Mouse (Mus musculus): ENCODE results near the gene Asic2. TPM values are rescaled to one million over a fixed set of nuclear protein-coding genes. Genes with fewer than 3 reads are reported as not detected.

The Asic2 gene
- polyA plus RNA-seq, 1 experiment from 2014 or later = 0.47 TPM

DNA sequence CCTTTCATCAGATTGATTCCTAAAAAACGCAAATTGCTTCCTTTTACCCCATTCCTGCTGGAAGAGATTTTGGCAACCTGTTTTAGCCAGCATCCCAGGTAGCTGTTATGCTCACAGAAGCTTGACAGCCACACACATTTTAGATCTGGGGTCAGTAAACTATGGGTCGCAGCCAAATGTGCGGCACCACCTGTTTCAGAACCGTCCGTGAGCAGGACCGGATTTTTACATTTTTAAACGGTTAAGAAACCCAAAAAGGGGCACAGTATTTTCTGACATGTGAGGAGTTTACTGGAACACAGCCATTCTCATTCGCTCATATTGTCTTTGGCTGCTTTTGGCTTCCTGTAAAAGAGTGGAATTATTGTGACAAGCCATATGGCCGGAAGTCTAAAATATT lies 744.9 kb downstream of the Asic2 start:
- no peaks in the 10 kb centered on the region for H3K27me3 ChIP-seq (ENCODE audit: control insufficient read depth, insufficient read depth, low read length)
- 83% methylated on average over 9 of the region's 9 CpGs for whole genome bisulfite sequencing
- no peak overlapping the region for H3K9ac ChIP-seq (ENCODE audit: low read length)
- TF ChIP-seq CTCF (IDR thresholded peaks at IDR 0.05; ENCODE audit: low read depth) = no peak
- no peak for TF ChIP-seq EP300 (optimal IDR thresholded peaks at IDR 0.05)
- no peak overlapping the region for H3K27ac ChIP-seq (replicated peaks)
- H3K4me2 ChIP-seq (replicated peaks; ENCODE audit: low read depth) = no peak overlapping the region
- H3K4me1 ChIP-seq (replicated peaks; ENCODE audit: control insufficient read depth, insufficient read depth) = no peaks in the 10 kb centered on the region
- H3K4me3 ChIP-seq (ENCODE audit: low read depth, low read length) = no peak overlapping the region
- H3K36me3 ChIP-seq (ENCODE audit: control insufficient read depth, insufficient read depth, low read length) = no peaks in the 10 kb centered on the region
- DNase-seq (ENCODE audit: low spot score) = no peak
- ATAC-seq (ENCODE audit: low FRiP score, low TSS enrichment) = no peak
- no peaks in the 10 kb centered on the region for H3K9me3 ChIP-seq (ENCODE audit: control insufficient read depth, low read length)

GRCm38 (mm10) chr11:81220786-81221185 lies 747.5 kb downstream of the Asic2 start:
- no peak overlapping the region for H3K9ac ChIP-seq (ENCODE audit: low read length)
- no peak overlapping the region for H3K4me2 ChIP-seq (replicated peaks; ENCODE audit: low read depth)
- no peak for DNase-seq (ENCODE audit: low spot score)
- no peaks in the 10 kb centered on the region for H3K4me1 ChIP-seq (replicated peaks; ENCODE audit: control insufficient read depth, insufficient read depth)
- no peak for ATAC-seq (ENCODE audit: low FRiP score, low TSS enrichment)
- WGBS = 79% methylated on average over 4 of the region's 4 CpGs
- H3K36me3 ChIP-seq (ENCODE audit: control insufficient read depth, insufficient read depth, low read length) = no peaks in the 10 kb centered on the region
- TF ChIP-seq CTCF (IDR thresholded peaks at IDR 0.05; ENCODE audit: low read depth) = no peak
- no peak for TF ChIP-seq EP300 (optimal IDR thresholded peaks at IDR 0.05)
- H3K27me3 ChIP-seq (ENCODE audit: control insufficient read depth, insufficient read depth, low read length) = no peaks in the 10 kb centered on the region
- no peaks in the 10 kb centered on the region for H3K9me3 ChIP-seq (ENCODE audit: control insufficient read depth, low read length)
- H3K27ac ChIP-seq (replicated peaks) = no peak overlapping the region
- H3K4me3 ChIP-seq (ENCODE audit: low read depth, low read length) = no peak overlapping the region

GRCm38 (mm10) chr11:81205471-81205870 lies 762.8 kb downstream of the Asic2 start:
- Histone ChIP-seq H3K4me3 (ENCODE audit: low read depth, low read length) (no peak overlapping the region), H3K36me3 (ENCODE audit: control insufficient read depth, insufficient read depth, low read length) (no peaks in the 10 kb centered on the region), H3K27me3 (ENCODE audit: control insufficient read depth, insufficient read depth, low read length) (no peaks in the 10 kb centered on the region), H3K4me2 (replicated peaks; ENCODE audit: low read depth) (no peak overlapping the region), H3K4me1 (replicated peaks; ENCODE audit: control insufficient read depth, insufficient read depth) (no peaks in the 10 kb centered on the region), H3K27ac (replicated peaks) (no peak overlapping the region), H3K9me3 (ENCODE audit: control insufficient read depth, low read length) (no peaks in the 10 kb centered on the region), H3K9ac (ENCODE audit: low read length) (no peak overlapping the region)
- no peak for TF ChIP-seq EP300 (optimal IDR thresholded peaks at IDR 0.05)
- TF ChIP-seq CTCF (IDR thresholded peaks at IDR 0.05; ENCODE audit: low read depth) = no peak
- no peak for ATAC-seq (ENCODE audit: low FRiP score, low TSS enrichment)
- 69% methylated on average over 4 of the region's 4 CpGs for WGBS
- DNase-seq (ENCODE audit: low spot score) = no peak

- ATAC-seq (ENCODE audit: low FRiP score, low TSS enrichment) = no peak
- no peak for TF ChIP-seq CTCF (IDR thresholded peaks at IDR 0.05; ENCODE audit: low read depth)
- TF ChIP-seq EP300 (optimal IDR thresholded peaks at IDR 0.05) = no peak
These were observed 765.7 kb downstream of the Asic2 start for GRCm38 (mm10) chr11:81202578-81202977.

DNA sequence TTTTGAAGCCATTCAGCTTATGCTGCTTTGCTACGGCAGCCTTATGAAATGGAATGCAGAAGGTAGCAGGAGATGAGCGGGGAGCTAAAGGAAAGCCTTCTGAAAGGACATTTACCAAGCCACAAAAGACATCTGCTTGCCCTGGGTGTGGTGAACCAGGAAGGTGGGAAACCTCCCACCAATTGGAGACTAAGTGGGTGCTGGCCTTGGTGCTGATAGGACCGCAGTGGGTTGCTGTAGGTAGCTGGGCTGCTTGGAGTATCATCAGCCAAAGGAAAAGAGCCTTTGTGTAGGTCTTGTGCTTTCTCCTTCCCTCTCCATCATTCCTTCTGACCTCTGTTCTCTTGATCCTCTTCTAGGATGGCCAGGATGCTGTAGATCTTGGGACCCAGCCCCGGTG lies 774.4 kb downstream of the Asic2 start:
- H3K4me2 ChIP-seq (replicated peaks; ENCODE audit: low read depth) = no peak overlapping the region
- no peak overlapping the region for H3K9ac ChIP-seq (ENCODE audit: low read length)
- no peaks in the 10 kb centered on the region for H3K4me1 ChIP-seq (replicated peaks; ENCODE audit: control insufficient read depth, insufficient read depth)
- H3K27me3 ChIP-seq (ENCODE audit: control insufficient read depth, insufficient read depth, low read length) = no peaks in the 10 kb centered on the region
- DNase-seq (ENCODE audit: low spot score) = peak; percentile 17
- 42% methylated on average over 4 of the region's 4 CpGs for WGBS
- H3K27ac ChIP-seq (replicated peaks) = no peak overlapping the region
- H3K4me3 ChIP-seq (ENCODE audit: low read depth, low read length) = no peak overlapping the region
- no peaks in the 10 kb centered on the region for H3K36me3 ChIP-seq (ENCODE audit: control insufficient read depth, insufficient read depth, low read length)
- no peaks in the 10 kb centered on the region for H3K9me3 ChIP-seq (ENCODE audit: control insufficient read depth, low read length)
- no peak for TF ChIP-seq CTCF (IDR thresholded peaks at IDR 0.05; ENCODE audit: low read depth)
- TF ChIP-seq EP300 (optimal IDR thresholded peaks at IDR 0.05) = no peak
- no peak for ATAC-seq (ENCODE audit: low FRiP score, low TSS enrichment)

More at GRCm38 (mm10) chr11:81202578-81202977, 765.7 kb downstream of the Asic2 start:
- Histone ChIP-seq H3K4me1 (replicated peaks; ENCODE audit: control insufficient read depth, insufficient read depth) (no peaks in the 10 kb centered on the region), H3K27me3 (ENCODE audit: control insufficient read depth, insufficient read depth, low read length) (no peaks in the 10 kb centered on the region), H3K4me2 (replicated peaks; ENCODE audit: low read depth) (no peak overlapping the region), H3K9me3 (ENCODE audit: control insufficient read depth, low read length) (no peaks in the 10 kb centered on the region), H3K9ac (ENCODE audit: low read length) (no peak overlapping the region), H3K27ac (replicated peaks) (no peak overlapping the region), H3K4me3 (ENCODE audit: low read depth, low read length) (no peak overlapping the region), H3K36me3 (ENCODE audit: control insufficient read depth, insufficient read depth, low read length) (no peaks in the 10 kb centered on the region)
- 74% methylated on average over 5 of the region's 5 CpGs for WGBS
- DNase-seq (ENCODE audit: low spot score) = no peak

- ATAC-seq (ENCODE audit: low FRiP score, low TSS enrichment) (no peak), DNase-seq (ENCODE audit: low spot score) (no peak)
- Histone ChIP-seq H3K4me3 (ENCODE audit: low read depth, low read length) (no peak overlapping the region), H3K4me1 (replicated peaks; ENCODE audit: control insufficient read depth, insufficient read depth) (no peaks in the 10 kb centered on the region), H3K9ac (ENCODE audit: low read length) (no peak overlapping the region), H3K9me3 (ENCODE audit: control insufficient read depth, low read length) (no peaks in the 10 kb centered on the region), H3K4me2 (replicated peaks; ENCODE audit: low read depth) (no peak overlapping the region), H3K27ac (replicated peaks) (no peak overlapping the region), H3K36me3 (ENCODE audit: control insufficient read depth, insufficient read depth, low read length) (no peaks in the 10 kb centered on the region), H3K27me3 (ENCODE audit: control insufficient read depth, insufficient read depth, low read length) (no peaks in the 10 kb centered on the region)
- WGBS = 73% methylated on average over 4 of the region's 4 CpGs
- no peak for TF ChIP-seq CTCF (IDR thresholded peaks at IDR 0.05; ENCODE audit: low read depth)
- TF ChIP-seq EP300 (optimal IDR thresholded peaks at IDR 0.05) = no peak
These were observed 776.1 kb downstream of the Asic2 start for GRCm38 (mm10) chr11:81192155-81192554.

Measured in stomach, postnatal 0 days (tissue).